Mouse (Mus musculus) heart, postnatal 0 days (tissue): ENCODE data around the gene Lhb. TPM values are rescaled to one million over a fixed set of nuclear protein-coding genes. Genes with fewer than 3 reads are reported as not detected.

Experiments used
- ATAC-seq: fragments of 200-750 bp; cut with Nextera tagmentation; 2 replicates; pipeline ENCODE4 v1.8.0; 2017; ENCODE audit warnings: low read depth, moderate number of reproducible peaks, moderate library complexity; ENCODE audit not compliant: insufficient read depth
- DNase-seq: peaks from one replicate; pipeline ENCODE4 v3.0.0-alpha.2; 2016; ENCODE audit warnings: low spot score
- H3K27ac ChIP-seq: fragments of 300-500 bp; sonication (generic); 2 replicates; pipeline ENCODE4 v1.5.1; 2014; ENCODE audit warnings: low read depth, mild to moderate bottlenecking
- H3K27me3 ChIP-seq: fragments of 300-500 bp; sonication (generic); 2 replicates; pipeline ENCODE4 v1.6.1; 2014; ENCODE audit warnings: low read length, mixed read lengths; ENCODE audit not compliant: control insufficient read depth, insufficient read depth
- H3K36me3 ChIP-seq: fragments of 300-500 bp; sonication (generic); replicated peaks from 2 replicates; pipeline ENCODE4 v1.6.1; 2014; ENCODE audit warnings: low read length, mixed read lengths; ENCODE audit not compliant: control insufficient read depth, insufficient read depth
- H3K4me1 ChIP-seq: fragments of 300-500 bp; sonication (generic); 2 replicates; pipeline ENCODE4 v1.6.1; 2014; ENCODE audit warnings: antibody characterized with exemption; ENCODE audit not compliant: control insufficient read depth, insufficient read depth
- H3K4me2 ChIP-seq: fragments of 300-500 bp; sonication (generic); 2 replicates; pipeline ENCODE4 v1.6.1; 2014; ENCODE audit warnings: low read depth, mild to moderate bottlenecking, low read length, moderate library complexity
- H3K4me3 ChIP-seq: fragments of 300-500 bp; sonication (generic); 2 replicates; pipeline ENCODE4 v1.5.1; 2014; ENCODE audit warnings: low read depth, low read length
- H3K9ac ChIP-seq: fragments of 300-500 bp; sonication (generic); replicated peaks from 2 replicates; pipeline ENCODE4 v1.6.1; 2014; ENCODE audit warnings: low read depth, low read length, mixed read lengths
- H3K9me3 ChIP-seq: fragments of 300-500 bp; sonication (generic); replicated peaks from 2 replicates; pipeline ENCODE4 v1.6.1; 2016; ENCODE audit warnings: low read length; ENCODE audit not compliant: control insufficient read depth
- CTCF ChIP-seq: IDR thresholded peaks from 2 replicates; pipeline ENCODE4 v1.5.1; 2016; ENCODE audit warnings: antibody characterized with exemption, control low read depth, low read depth
- EP300 ChIP-seq: IDR thresholded peaks from 2 replicates; pipeline ENCODE4 v1.6.1; 2016; ENCODE audit warnings: antibody characterized with exemption, low read depth
- WGBS: fragments of 180-500 bp; shearing (Covaris S2); extraction: QIAGEN DNeasy Blood & Tissue Kit; methylation state at CpG from one replicate; pipeline ENCODE4 v1.1.7; 2014; 5-methylcytosine and 5-hydroxymethylcytosine counted together
- polyA plus RNA-seq: library from polyadenylated mRNA; unstranded; fragments of >200 nt; fragmentation: Nextera tagmentation; extraction: Ambion mirVana; gene quantifications from 2 replicates; pipeline ENCODE4 v1.2.1, GENCODE M21; 2015
- total RNA-seq: library from RNA; depleted of rRNA; stranded (reverse); fragments of >200 nt; gene quantifications from 2 replicates; pipeline ENCODE4 v1.2.3, GENCODE M21; 2014; ENCODE audit warnings: low replicate concordance

Gene Lhb
- total and polyA plus RNA-seq, 2 experiments from 2014 or later: not detected

DNA sequence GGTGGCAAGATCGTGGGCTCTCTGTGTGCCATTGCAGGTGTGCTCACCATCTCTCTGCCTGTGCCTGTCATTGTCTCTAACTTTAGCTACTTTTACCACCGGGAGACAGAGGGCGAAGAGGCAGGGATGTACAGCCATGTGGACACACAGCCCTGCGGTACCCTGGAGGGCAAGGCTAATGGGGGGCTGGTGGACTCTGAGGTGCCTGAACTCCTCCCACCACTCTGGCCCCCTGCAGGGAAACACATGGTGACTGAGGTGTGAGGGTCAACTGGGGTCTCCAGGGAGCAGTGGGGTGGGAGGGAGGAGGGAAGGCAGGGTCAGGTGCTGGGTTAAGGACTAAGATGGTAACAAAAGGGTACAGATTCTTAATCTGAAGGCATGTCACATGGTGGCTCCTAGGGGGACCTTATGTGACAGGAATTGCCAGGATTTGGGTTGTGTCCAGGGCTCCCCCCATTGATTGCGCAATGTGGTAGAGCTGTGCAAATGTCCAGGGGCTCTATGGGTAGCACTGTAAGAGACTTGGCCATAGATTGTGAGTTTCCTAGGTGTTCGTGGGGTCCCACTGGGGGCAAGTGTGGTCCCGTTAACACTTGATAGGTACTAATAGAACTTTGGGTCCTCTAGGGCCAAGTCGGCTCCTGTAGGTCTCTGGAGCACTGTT, 11.0 kb upstream of the Lhb start:
- Histone ChIP-seq H3K4me1 (peaks cover 19% of the 10 kb centered on the region; the same call in 1 of the 2 replicates), H3K27me3 (peaks cover 86% of the 10 kb centered on the region), H3K4me3 (no peak overlapping the region), H3K9ac (no peak overlapping the region), H3K9me3 (no peaks in the 10 kb centered on the region), H3K4me2 (no peak overlapping the region), H3K27ac (no peak overlapping the region), H3K36me3 (no peaks in the 10 kb centered on the region)
- 77% methylated on average over 8 of the region's 8 CpGs for WGBS
- TF ChIP-seq CTCF (no peak), EP300 (no peak)
- DNase-seq: no peak
- no peak for ATAC-seq

DNA sequence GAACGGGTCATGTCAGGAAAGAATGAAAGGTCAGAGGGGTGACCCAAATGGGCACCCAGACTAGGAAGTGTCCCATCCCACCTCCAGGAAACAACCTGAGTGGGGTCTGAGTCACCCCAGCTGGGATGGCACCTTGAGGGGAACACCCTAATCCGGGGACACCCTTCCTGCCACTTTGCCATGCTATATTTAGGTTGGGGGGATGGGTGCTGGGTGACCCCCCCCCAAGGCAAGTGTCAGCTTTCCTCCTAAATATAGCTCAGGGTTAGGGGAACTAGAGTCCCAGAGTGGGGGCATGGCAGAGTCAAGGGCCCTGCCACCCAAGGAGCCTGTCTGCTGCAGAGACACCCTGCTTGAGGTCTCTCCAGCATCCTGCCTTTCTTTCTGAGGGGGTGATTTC, 8.2 kb upstream of the Lhb start:
- WGBS: 45% methylated on average over 2 of the region's 2 CpGs
- TF ChIP-seq EP300 (no peak), CTCF (no peak)
- no peaks in the 10 kb centered on the region for H3K36me3 ChIP-seq
- peaks cover 12% of the 10 kb centered on the region; the same call in 1 of the 2 replicates for H3K4me1 ChIP-seq
- no peak overlapping the region for H3K9ac ChIP-seq
- ATAC-seq (no peak), DNase-seq (no peak)
- H3K27me3 ChIP-seq: peaks cover 91% of the 10 kb centered on the region
- no peak overlapping the region for H3K27ac ChIP-seq
- H3K4me3 ChIP-seq: no peak overlapping the region
- no peaks in the 10 kb centered on the region for H3K9me3 ChIP-seq
- no peak overlapping the region for H3K4me2 ChIP-seq

DNA sequence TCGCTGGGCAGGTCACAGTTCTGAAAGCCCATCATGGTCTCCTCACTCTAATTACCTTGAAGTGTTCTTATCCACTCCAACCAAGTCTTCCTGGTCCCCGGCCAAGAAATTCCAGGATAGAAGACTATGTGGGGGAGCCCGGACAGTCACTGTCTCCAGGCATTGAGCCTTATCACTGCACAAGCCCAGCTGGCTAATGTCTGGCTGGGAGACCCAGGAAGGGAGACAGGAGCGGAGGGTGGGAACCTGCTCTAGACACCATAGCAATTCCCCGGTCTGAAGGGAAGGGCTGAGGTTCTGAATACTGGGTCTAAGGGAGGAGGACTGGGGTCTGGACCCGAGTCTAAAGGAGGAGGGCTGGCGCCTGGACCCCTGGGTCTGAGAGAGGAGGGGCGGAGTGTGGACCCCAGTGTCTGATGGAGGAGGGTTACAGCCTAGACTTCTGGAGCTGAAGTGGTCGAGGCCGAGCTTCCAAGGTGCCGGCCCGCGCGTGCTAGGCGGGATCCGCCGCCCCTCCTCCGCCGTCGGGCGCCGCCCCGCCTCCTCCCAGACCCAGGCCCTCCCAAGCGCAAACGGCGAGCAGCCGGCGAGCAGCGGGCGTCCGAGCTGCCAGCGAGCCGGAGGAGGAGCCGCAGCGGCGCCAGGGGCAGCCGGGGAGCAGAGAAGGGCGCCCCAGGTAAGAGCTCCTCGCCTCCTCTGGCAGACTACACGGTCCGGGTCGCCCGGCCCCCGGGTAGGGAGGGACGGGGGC, 7.3 kb upstream of the Lhb start, which contains the start of gene Ntf5:
Ntf5 (plus strand) TSS at position 583 of the 751 bp plus-strand sequence.
- no peak for DNase-seq
- 2% methylated on average over 44 of the region's 45 CpGs for WGBS
- Histone ChIP-seq H3K27me3 (peaks cover 91% of the 10 kb centered on the region), H3K9me3 (no peaks in the 10 kb centered on the region), H3K27ac (no peak within 1 kb of the TSS), H3K4me1 (peaks cover 12% of the 10 kb centered on the region; the same call in 1 of the 2 replicates), H3K36me3 (no peaks in the 10 kb centered on the region), H3K4me3 (peak within 1 kb of the TSS; percentile 56), H3K4me2 (peak within 1 kb of the TSS; percentile 92), H3K9ac (no peak within 1 kb of the TSS; the same call in 1 of the 2 replicates)
- TF ChIP-seq CTCF (no peak), EP300 (no peak)
- peak; percentile 30 for ATAC-seq

DNA sequence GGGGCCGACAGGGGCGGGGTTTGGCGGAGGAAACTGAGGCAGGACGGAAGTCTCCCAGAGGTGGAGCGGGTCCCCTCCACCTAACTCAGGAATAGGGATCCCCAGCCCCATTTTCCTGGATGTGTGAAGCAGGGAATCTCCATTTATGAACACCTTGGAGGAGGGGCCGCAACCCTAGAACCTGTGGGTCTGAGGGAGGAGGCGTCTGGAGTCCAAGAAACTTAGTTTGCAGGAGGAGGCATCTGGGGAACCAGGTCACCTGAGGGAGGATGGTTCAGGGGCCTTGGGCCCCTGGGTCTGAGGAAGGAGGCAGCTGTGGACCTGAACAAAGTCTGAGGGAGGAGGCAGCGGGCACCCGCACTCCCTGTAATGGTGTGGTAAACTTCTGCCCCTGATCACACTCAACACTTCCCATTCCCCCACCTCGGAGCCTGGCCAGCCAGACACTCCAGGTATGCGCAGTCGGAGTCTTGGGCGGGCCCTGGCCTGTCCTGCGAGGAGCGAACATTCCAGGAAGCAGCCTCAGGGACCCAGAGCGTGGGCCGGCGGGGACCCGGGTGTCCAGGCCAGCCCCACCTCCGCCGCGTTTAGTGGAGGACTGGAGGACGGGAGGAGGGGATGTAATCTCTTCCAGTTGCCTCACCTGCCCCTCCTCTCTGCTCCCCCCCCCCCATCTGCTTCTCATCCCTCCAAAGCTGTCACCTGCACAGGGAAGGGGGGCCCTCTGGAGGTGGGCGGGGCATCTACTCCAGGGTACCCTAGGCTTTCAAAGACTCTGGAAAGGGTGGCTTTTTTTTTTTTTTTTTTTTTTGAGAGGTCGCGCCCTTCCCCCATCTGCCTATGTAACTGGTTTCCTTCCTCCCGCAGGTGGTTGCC, 6.5 kb upstream of the Lhb start:
- Histone ChIP-seq H3K9ac (no peak overlapping the region; the same call in 1 of the 2 replicates), H3K9me3 (no peaks in the 10 kb centered on the region), H3K27ac (no peak overlapping the region), H3K4me1 (peaks cover 12% of the 10 kb centered on the region; the same call in 1 of the 2 replicates), H3K36me3 (no peaks in the 10 kb centered on the region), H3K4me2 (peak overlapping the region; percentile 92), H3K4me3 (peak overlapping the region; percentile 56), H3K27me3 (peaks cover 91% of the 10 kb centered on the region)
- DNase-seq (no peak), ATAC-seq (no peak)
- TF ChIP-seq CTCF (no peak), EP300 (no peak)
- WGBS: 2% methylated on average over 25 of the region's 27 CpGs

GRCm38 (mm10) chr7:45414740-45415224, 5.8 kb upstream of the Lhb start:
- no peaks in the 10 kb centered on the region for H3K36me3 ChIP-seq
- no peak overlapping the region for H3K4me3 ChIP-seq
- no peaks in the 10 kb centered on the region for H3K9me3 ChIP-seq
- no peak overlapping the region for H3K4me2 ChIP-seq
- TF ChIP-seq EP300 (no peak), CTCF (no peak)
- ATAC-seq (no peak), DNase-seq (no peak)
- WGBS: 38% methylated on average over 12 of the region's 12 CpGs
- H3K27me3 ChIP-seq: peaks cover 91% of the 10 kb centered on the region
- no peak overlapping the region for H3K27ac ChIP-seq
- H3K9ac ChIP-seq: no peak overlapping the region
- H3K4me1 ChIP-seq: peaks cover 12% of the 10 kb centered on the region; the same call in 1 of the 2 replicates
